Mouse (Mus musculus): ENCODE data around the gene Cit. TPM values are rescaled to one million over a fixed set of nuclear protein-coding genes. Genes with fewer than 3 reads are reported as not detected.

The Cit gene
- total and polyA plus RNA-seq, 3 experiments = 21.5 to 32.9 (median 24.1) TPM

DNA sequence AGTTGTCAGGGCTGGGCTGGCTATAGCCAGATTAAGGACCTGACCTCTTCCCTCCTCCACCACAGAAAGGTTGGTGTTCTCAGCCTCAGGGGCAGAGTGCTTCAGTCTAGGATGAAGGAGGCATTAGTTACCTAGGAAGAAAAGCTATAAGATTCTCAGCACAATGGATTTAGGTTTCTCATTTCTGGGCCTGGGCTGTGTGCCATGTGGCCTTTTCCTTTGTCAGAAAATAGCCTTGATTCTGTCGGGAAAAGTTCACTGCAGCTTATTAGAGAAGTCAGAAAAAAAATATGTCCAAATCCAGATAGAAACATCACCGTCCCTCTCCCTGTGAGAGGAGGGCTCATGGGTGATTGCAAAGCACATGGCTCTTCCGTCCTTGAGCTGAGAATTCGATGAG is 204.7 kb downstream of the Cit start:
- H3K4me3 ChIP-seq (ENCODE audit: control insufficient read depth in 1 of 2, insufficient read depth in 1 of 2, low read depth in 2 of 2, low read length in 2 of 2) = no peak overlapping the region
- H3K79me2 ChIP-seq (ENCODE audit: control insufficient read depth, insufficient read depth, low read length, poor library complexity) = no peaks in the 10 kb centered on the region
- no peak overlapping the region for H3K27ac ChIP-seq (ENCODE audit: control insufficient read depth, low read depth, low read length)
- no peaks in the 10 kb centered on the region for H3K9me3 ChIP-seq (replicated peaks; ENCODE audit: insufficient read depth, low read length)
- no peak for DNase-seq (ENCODE audit: low read depth, low spot score)
- H3K4me1 ChIP-seq (ENCODE audit: control insufficient read depth in 1 of 2, insufficient read depth in 2 of 2, low read length in 2 of 2) = no peaks in the 10 kb centered on the region
- TF ChIP-seq MYC (IDR thresholded peaks at IDR 0.05; ENCODE audit: low read depth, low read length) (no peak), MAZ (IDR thresholded peaks at IDR 0.05; ENCODE audit: low read depth, low read length) (no peak), POLR2AphosphoS2 (IDR thresholded peaks at IDR 0.05; ENCODE audit: low read length) (no peak), POLR2A (IDR thresholded peaks at IDR 0.05; ENCODE audit: control insufficient read depth in 1 of 2, insufficient read depth in 1 of 2, low read depth in 1 of 2, low read length in 2 of 2, poor library complexity in 1 of 2) (no peak), CHD1 (IDR thresholded peaks at IDR 0.05; ENCODE audit: low read depth, low read length) (no peak), BHLHE40 (IDR thresholded peaks at IDR 0.05; ENCODE audit: borderline replicate concordance, low read depth, low read length) (no peak)
- H3K27me3 ChIP-seq (ENCODE audit: control insufficient read depth in 1 of 2, insufficient read depth in 2 of 2, low read length in 2 of 2) = no peaks in the 10 kb centered on the region; a peak in 1 of 4 replicates
- no peak overlapping the region for H3K9ac ChIP-seq (ENCODE audit: control insufficient read depth, low read depth, low read length, poor library complexity, severe bottlenecking)
- H3K36me3 ChIP-seq (ENCODE audit: control insufficient read depth in 1 of 2, insufficient read depth in 2 of 2, low read length in 2 of 2) = no peaks in the 10 kb centered on the region

DNA sequence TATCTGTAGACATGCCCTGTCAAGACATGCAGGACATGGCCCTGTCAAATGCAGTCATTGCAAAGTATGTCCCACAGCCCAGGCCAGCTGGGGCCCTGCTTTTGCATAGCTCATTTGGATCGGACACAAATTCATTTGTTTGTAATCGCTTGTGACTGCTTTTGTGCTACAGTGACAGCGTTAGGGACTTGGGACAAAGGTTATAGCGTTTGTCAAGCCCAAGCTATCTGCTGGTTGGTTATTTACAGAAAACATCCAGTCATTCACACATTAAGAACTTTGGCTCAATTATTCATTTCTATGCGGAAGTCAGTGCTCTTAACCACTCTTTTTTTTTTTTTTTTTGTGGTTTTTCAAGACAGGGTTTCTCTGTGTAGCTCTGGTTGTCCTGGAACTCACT is 207.1 kb downstream of the Cit start:
- H3K27me3 ChIP-seq (ENCODE audit: control insufficient read depth in 1 of 2, insufficient read depth in 2 of 2, low read length in 2 of 2) = no peaks in the 10 kb centered on the region
- H3K9ac ChIP-seq (ENCODE audit: control insufficient read depth, low read depth, low read length, poor library complexity, severe bottlenecking) = no peak overlapping the region
- no peak for TF ChIP-seq JUND (IDR thresholded peaks at IDR 0.05; ENCODE audit: low read depth, low read length)
- TF ChIP-seq KAT2A (conservative IDR thresholded peaks at IDR 0.05; ENCODE audit: low read depth, low read length) = no peak
- TF ChIP-seq MAZ (IDR thresholded peaks at IDR 0.05; ENCODE audit: low read depth, low read length) = no peak
- no peak for TF ChIP-seq CHD1 (IDR thresholded peaks at IDR 0.05; ENCODE audit: low read depth, low read length)
- no peak for TF ChIP-seq E2F4 (IDR thresholded peaks at IDR 0.05; ENCODE audit: borderline replicate concordance, low read depth, low read length)
- no peak for TF ChIP-seq POLR2A (IDR thresholded peaks at IDR 0.05; ENCODE audit: control insufficient read depth in 1 of 2, insufficient read depth in 1 of 2, low read depth in 1 of 2, low read length in 2 of 2, poor library complexity in 1 of 2)
- no peak for TF ChIP-seq SIN3A (IDR thresholded peaks at IDR 0.05; ENCODE audit: low read length)
- no peak for TF ChIP-seq CHD2 (IDR thresholded peaks at IDR 0.05; ENCODE audit: low read length)
- no peak for TF ChIP-seq GABPA (IDR thresholded peaks at IDR 0.05; ENCODE audit: low read depth, low read length)
- TF ChIP-seq UBTF (IDR thresholded peaks at IDR 0.05; ENCODE audit: borderline replicate concordance, insufficient read depth, low read depth, low read length) = no peak
- no peak for TF ChIP-seq NELFE (IDR thresholded peaks at IDR 0.05; ENCODE audit: low read depth, low read length)
- no peak for TF ChIP-seq MYC (IDR thresholded peaks at IDR 0.05; ENCODE audit: low read depth, low read length)
- no peak for TF ChIP-seq ELF1 (IDR thresholded peaks at IDR 0.05; ENCODE audit: low read depth, low read length)
- no peak for TF ChIP-seq RAD21 (IDR thresholded peaks at IDR 0.05; ENCODE audit: low read depth, low read length)
- TF ChIP-seq HCFC1 (IDR thresholded peaks at IDR 0.05; ENCODE audit: low read depth, low read length) = no peak
- H3K27ac ChIP-seq (ENCODE audit: control insufficient read depth, low read depth, low read length) = no peak overlapping the region
- H3K4me3 ChIP-seq (ENCODE audit: control insufficient read depth in 1 of 2, insufficient read depth in 1 of 2, low read depth in 2 of 2, low read length in 2 of 2) = no peak overlapping the region
- no peaks in the 10 kb centered on the region for H3K9me3 ChIP-seq (replicated peaks; ENCODE audit: insufficient read depth, low read length)
- H3K4me1 ChIP-seq (ENCODE audit: control insufficient read depth in 1 of 2, insufficient read depth in 2 of 2, low read length in 2 of 2) = no peaks in the 10 kb centered on the region
- no peak for DNase-seq (ENCODE audit: low read depth, low spot score)
- no peaks in the 10 kb centered on the region for H3K79me2 ChIP-seq (ENCODE audit: control insufficient read depth, insufficient read depth, low read length, poor library complexity)
- H3K36me3 ChIP-seq (ENCODE audit: control insufficient read depth in 1 of 2, insufficient read depth in 2 of 2, low read length in 2 of 2) = no peaks in the 10 kb centered on the region

Data from MEL (cell line).